Mouse (Mus musculus): ENCODE measurements around the gene Colq. TPM values are rescaled to one million over a fixed set of nuclear protein-coding genes. Genes with fewer than 3 reads are reported as not detected.

Colq gene
- polyA plus RNA-seq, 1 experiment from 2014 or later = 0.28 TPM

DNA sequence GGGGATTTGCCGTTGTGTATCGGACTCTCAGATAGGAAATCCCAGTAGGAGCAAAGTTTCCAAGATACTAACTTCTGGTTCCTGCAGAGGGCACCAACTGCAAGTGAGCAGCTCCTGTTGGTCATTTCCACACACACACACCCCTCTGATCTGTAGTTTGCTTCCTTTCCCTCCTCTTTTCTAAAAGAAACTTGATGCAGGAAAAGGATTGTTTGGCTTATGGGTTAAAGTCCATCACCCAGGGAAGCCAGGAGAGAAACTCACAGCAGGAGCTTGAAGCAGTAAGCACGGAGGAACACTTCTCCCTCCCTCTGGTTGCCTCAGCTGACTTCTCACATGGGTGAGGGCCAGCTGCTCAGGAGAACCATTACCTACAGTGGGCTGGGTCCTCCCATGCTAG lies 72.0 kb downstream of the Colq start:
- Histone ChIP-seq H3K4me1 (ENCODE audit: control insufficient read depth, insufficient read depth, low read length) (no peaks in the 10 kb centered on the region), H3K9ac (ENCODE audit: low read length) (no peak overlapping the region), H3K27ac (ENCODE audit: low read depth, low read length) (no peak overlapping the region), H3K4me3 (ENCODE audit: low read depth, low read length) (no peak overlapping the region), H3K36me3 (ENCODE audit: control insufficient read depth, insufficient read depth, low read length) (no peaks in the 10 kb centered on the region), H3K27me3 (ENCODE audit: control insufficient read depth, insufficient read depth, low read length) (no peaks in the 10 kb centered on the region), H3K9me3 (ENCODE audit: control insufficient read depth, low read length) (no peaks in the 10 kb centered on the region), H3K4me2 (ENCODE audit: low read depth) (no peak overlapping the region)
- ATAC-seq (ENCODE audit: insufficient read depth, low FRiP score, low TSS enrichment) = no peak
- DNase-seq (ENCODE audit: low spot score) = no peak
- 62% methylated on average over 3 of the region's 3 CpGs for WGBS

GRCm38 (mm10) chr14:31515895-31516294 lies 75.2 kb downstream of the Colq start:
- H3K9me3 ChIP-seq (ENCODE audit: control insufficient read depth, low read length) = no peaks in the 10 kb centered on the region
- ATAC-seq (ENCODE audit: insufficient read depth, low FRiP score, low TSS enrichment) (no peak), DNase-seq (ENCODE audit: low spot score) (no peak)
- H3K36me3 ChIP-seq (ENCODE audit: control insufficient read depth, insufficient read depth, low read length) = no peaks in the 10 kb centered on the region
- no peak overlapping the region for H3K4me2 ChIP-seq (ENCODE audit: low read depth)
- H3K9ac ChIP-seq (ENCODE audit: low read length) = no peak overlapping the region
- H3K4me3 ChIP-seq (ENCODE audit: low read depth, low read length) = no peak overlapping the region
- no peaks in the 10 kb centered on the region for H3K4me1 ChIP-seq (ENCODE audit: control insufficient read depth, insufficient read depth, low read length)
- H3K27ac ChIP-seq (ENCODE audit: low read depth, low read length) = no peak overlapping the region
- no peaks in the 10 kb centered on the region for H3K27me3 ChIP-seq (ENCODE audit: control insufficient read depth, insufficient read depth, low read length)
- WGBS = 95% methylated on average over 2 of the region's 2 CpGs

- 97% methylated on average over 3 of the region's 3 CpGs for WGBS
- no peaks in the 10 kb centered on the region for H3K27me3 ChIP-seq (ENCODE audit: control insufficient read depth, insufficient read depth, low read length)
- ATAC-seq (ENCODE audit: insufficient read depth, low FRiP score, low TSS enrichment) = no peak
Measured at GRCm38 (mm10) chr14:31510322-31510721, 80.8 kb downstream of the Colq start.

GRCm38 (mm10) chr14:31509911-31510310 lies 81.2 kb downstream of the Colq start:
- Histone ChIP-seq H3K9me3 (ENCODE audit: control insufficient read depth, low read length) (no peaks in the 10 kb centered on the region), H3K4me3 (ENCODE audit: low read depth, low read length) (no peak overlapping the region), H3K4me2 (ENCODE audit: low read depth) (no peak overlapping the region), H3K27ac (ENCODE audit: low read depth, low read length) (no peak overlapping the region), H3K27me3 (ENCODE audit: control insufficient read depth, insufficient read depth, low read length) (no peaks in the 10 kb centered on the region), H3K36me3 (ENCODE audit: control insufficient read depth, insufficient read depth, low read length) (peaks cover 23% of the 10 kb centered on the region), H3K4me1 (ENCODE audit: control insufficient read depth, insufficient read depth, low read length) (no peaks in the 10 kb centered on the region), H3K9ac (ENCODE audit: low read length) (no peak overlapping the region)
- 90% methylated on average over 2 of the region's 2 CpGs for WGBS
- ATAC-seq (ENCODE audit: insufficient read depth, low FRiP score, low TSS enrichment) = no peak
- DNase-seq (ENCODE audit: low spot score) = no peak

More at GRCm38 (mm10) chr14:31510322-31510721, 80.8 kb downstream of the Colq start:
- no peak overlapping the region for H3K9ac ChIP-seq (ENCODE audit: low read length)
- no peaks in the 10 kb centered on the region for H3K9me3 ChIP-seq (ENCODE audit: control insufficient read depth, low read length)
- DNase-seq (ENCODE audit: low spot score) = no peak
- H3K4me2 ChIP-seq (ENCODE audit: low read depth) = no peak overlapping the region
- peaks cover 19% of the 10 kb centered on the region for H3K36me3 ChIP-seq (ENCODE audit: control insufficient read depth, insufficient read depth, low read length)
- no peaks in the 10 kb centered on the region for H3K4me1 ChIP-seq (ENCODE audit: control insufficient read depth, insufficient read depth, low read length)
- H3K4me3 ChIP-seq (ENCODE audit: low read depth, low read length) = no peak overlapping the region
- H3K27ac ChIP-seq (ENCODE audit: low read depth, low read length) = no peak overlapping the region

- no peak overlapping the region for H3K4me3 ChIP-seq (ENCODE audit: low read depth, low read length)
- ATAC-seq (ENCODE audit: insufficient read depth, low FRiP score, low TSS enrichment) = no peak
- WGBS = 97% methylated on average over 6 of the region's 6 CpGs
Measured at GRCm38 (mm10) chr14:31506456-31506855, 84.7 kb downstream of the Colq start.

GRCm38 (mm10) chr14:31503406-31503805 lies 87.7 kb downstream of the Colq start:
- Histone ChIP-seq H3K4me1 (ENCODE audit: control insufficient read depth, insufficient read depth, low read length) (no peaks in the 10 kb centered on the region), H3K36me3 (ENCODE audit: control insufficient read depth, insufficient read depth, low read length) (peaks cover 35% of the 10 kb centered on the region), H3K27ac (ENCODE audit: low read depth, low read length) (no peak overlapping the region), H3K9me3 (ENCODE audit: control insufficient read depth, low read length) (no peaks in the 10 kb centered on the region), H3K9ac (ENCODE audit: low read length) (no peak overlapping the region), H3K4me3 (ENCODE audit: low read depth, low read length) (no peak overlapping the region), H3K27me3 (ENCODE audit: control insufficient read depth, insufficient read depth, low read length) (no peaks in the 10 kb centered on the region), H3K4me2 (ENCODE audit: low read depth) (no peak overlapping the region)
- no peak for ATAC-seq (ENCODE audit: insufficient read depth, low FRiP score, low TSS enrichment)
- no peak for DNase-seq (ENCODE audit: low spot score)
- WGBS = 95% methylated on average over 13 of the region's 13 CpGs

More at GRCm38 (mm10) chr14:31506456-31506855, 84.7 kb downstream of the Colq start:
- Histone ChIP-seq H3K4me1 (ENCODE audit: control insufficient read depth, insufficient read depth, low read length) (no peaks in the 10 kb centered on the region), H3K27ac (ENCODE audit: low read depth, low read length) (no peak overlapping the region), H3K36me3 (ENCODE audit: control insufficient read depth, insufficient read depth, low read length) (peaks cover 39% of the 10 kb centered on the region), H3K4me2 (ENCODE audit: low read depth) (no peak overlapping the region), H3K27me3 (ENCODE audit: control insufficient read depth, insufficient read depth, low read length) (no peaks in the 10 kb centered on the region), H3K9ac (ENCODE audit: low read length) (no peak overlapping the region), H3K9me3 (ENCODE audit: control insufficient read depth, low read length) (no peaks in the 10 kb centered on the region)
- DNase-seq (ENCODE audit: low spot score) = no peak

DNA sequence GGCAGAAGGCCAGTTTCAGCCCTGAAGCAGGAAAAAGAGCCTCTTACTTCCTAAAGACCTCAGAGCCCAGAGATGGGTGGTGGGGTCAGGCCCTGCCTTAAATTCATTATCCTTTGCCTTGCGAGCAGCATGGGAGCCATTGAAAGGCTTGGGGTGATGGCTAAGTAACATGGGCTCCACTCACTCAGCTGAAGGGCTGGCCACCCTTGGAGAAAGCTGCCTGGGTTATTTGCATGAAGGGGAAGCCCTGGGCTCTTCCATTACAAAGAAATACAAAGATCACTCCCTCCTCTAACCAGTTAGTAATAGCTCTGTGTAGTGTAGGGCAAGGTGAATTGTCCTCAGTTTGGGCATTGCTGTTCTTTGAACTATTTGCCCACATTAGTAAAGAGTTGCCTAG lies 91.6 kb downstream of the Colq start:
- WGBS = 79% methylated on average over 1 of the region's 1 CpGs
- no peak for DNase-seq (ENCODE audit: low spot score)
- Histone ChIP-seq H3K4me1 (ENCODE audit: control insufficient read depth, insufficient read depth, low read length) (peaks cover 12% of the 10 kb centered on the region), H3K27me3 (ENCODE audit: control insufficient read depth, insufficient read depth, low read length) (no peaks in the 10 kb centered on the region), H3K9me3 (ENCODE audit: control insufficient read depth, low read length) (no peaks in the 10 kb centered on the region), H3K36me3 (ENCODE audit: control insufficient read depth, insufficient read depth, low read length) (peaks cover 14% of the 10 kb centered on the region), H3K9ac (ENCODE audit: low read length) (no peak overlapping the region), H3K4me2 (ENCODE audit: low read depth) (no peak overlapping the region), H3K27ac (ENCODE audit: low read depth, low read length) (no peak overlapping the region), H3K4me3 (ENCODE audit: low read depth, low read length) (no peak overlapping the region)
- no peak for ATAC-seq (ENCODE audit: insufficient read depth, low FRiP score, low TSS enrichment)

DNA sequence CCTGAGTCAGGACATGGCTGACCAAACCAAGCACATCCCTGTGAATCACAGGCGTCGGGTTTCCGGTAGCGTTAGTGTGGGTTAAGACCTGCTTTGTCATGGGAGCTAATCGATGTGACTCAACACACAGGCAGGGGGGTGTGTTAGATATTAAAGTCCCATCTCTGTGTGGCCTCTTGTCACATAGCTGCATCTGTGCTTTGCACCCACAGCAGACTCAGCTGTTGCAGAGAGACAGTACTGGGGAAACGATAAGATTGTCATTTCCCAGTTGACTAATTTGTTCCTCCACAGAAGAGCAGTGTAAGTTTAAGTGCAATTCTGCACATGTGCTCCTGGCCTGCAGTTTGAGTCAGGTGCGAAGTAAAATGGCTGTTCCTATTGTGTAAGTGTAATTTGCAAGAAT lies 94.9 kb downstream of the Colq start:
- Histone ChIP-seq H3K4me3 (ENCODE audit: low read depth, low read length) (peak overlapping the region; percentile 93), H3K4me1 (ENCODE audit: control insufficient read depth, insufficient read depth, low read length) (peaks cover 18% of the 10 kb centered on the region), H3K9ac (ENCODE audit: low read length) (peak overlapping the region; percentile 93), H3K36me3 (ENCODE audit: control insufficient read depth, insufficient read depth, low read length) (0 out of 2 replicates have a peak, but pooled peaks cover 2% of the 10 kb centered on the region), H3K27ac (ENCODE audit: low read depth, low read length) (no peak overlapping the region), H3K27me3 (ENCODE audit: control insufficient read depth, insufficient read depth, low read length) (no peaks in the 10 kb centered on the region), H3K4me2 (ENCODE audit: low read depth) (peak overlapping the region; percentile 96), H3K9me3 (ENCODE audit: control insufficient read depth, low read length) (no peaks in the 10 kb centered on the region)
- ATAC-seq (ENCODE audit: insufficient read depth, low FRiP score, low TSS enrichment) = no peak
- DNase-seq (ENCODE audit: low spot score) = no peak
- 61% methylated on average over 7 of the region's 7 CpGs for WGBS

- DNase-seq (ENCODE audit: low spot score) = peak; percentile 15
- Histone ChIP-seq H3K27me3 (ENCODE audit: control insufficient read depth, insufficient read depth, low read length) (no peaks in the 10 kb centered on the region), H3K9ac (ENCODE audit: low read length) (peak overlapping the region; percentile 93), H3K9me3 (ENCODE audit: control insufficient read depth, low read length) (no peaks in the 10 kb centered on the region), H3K36me3 (ENCODE audit: control insufficient read depth, insufficient read depth, low read length) (0 out of 2 replicates have a peak, but pooled peaks cover 2% of the 10 kb centered on the region), H3K27ac (ENCODE audit: low read depth, low read length) (peak overlapping the region; percentile 80; the same call in 1 of the 2 replicates), H3K4me1 (ENCODE audit: control insufficient read depth, insufficient read depth, low read length) (peaks cover 18% of the 10 kb centered on the region), H3K4me3 (ENCODE audit: low read depth, low read length) (peak overlapping the region; percentile 93), H3K4me2 (ENCODE audit: low read depth) (peak overlapping the region; percentile 96)
- no peak for ATAC-seq (ENCODE audit: insufficient read depth, low FRiP score, low TSS enrichment)
- 9% methylated on average over 8 of the region's 8 CpGs for WGBS
Measured at GRCm38 (mm10) chr14:31495538-31495937, 95.6 kb downstream of the Colq start.

All from neural tube, embryonic 11.5 days (tissue).